Mouse (Mus musculus): ENCODE data around the gene Tent4b. TPM values are rescaled to one million over a fixed set of nuclear protein-coding genes. Genes with fewer than 3 reads are reported as not detected.

Tent4b gene
- polyA plus RNA-seq, 1 experiment from 2014 or later: 8.7 TPM

GRCm38 (mm10) chr8:88236666-88237065 lies 37.7 kb downstream of the Tent4b start:
- H3K4me1 ChIP-seq: peaks cover 16% of the 10 kb centered on the region; the same call in 1 of the 2 replicates
- no peak for ATAC-seq (ENCODE audit: low FRiP score, low read depth)
- 80% methylated on average over 2 of the region's 2 CpGs for WGBS
- no peak overlapping the region for H3K9ac ChIP-seq
- H3K4me2 ChIP-seq (replicated peaks): no peak overlapping the region
- H3K36me3 ChIP-seq: no peaks in the 10 kb centered on the region
- H3K27ac ChIP-seq: no peak overlapping the region
- no peak overlapping the region for H3K4me3 ChIP-seq
- H3K9me3 ChIP-seq: no peaks in the 10 kb centered on the region
- H3K27me3 ChIP-seq: no peaks in the 10 kb centered on the region

GRCm38 (mm10) chr8:88237606-88238005 lies 38.6 kb downstream of the Tent4b start:
- no peaks in the 10 kb centered on the region for H3K36me3 ChIP-seq
- no peak overlapping the region for H3K27ac ChIP-seq
- no peak overlapping the region for H3K4me3 ChIP-seq
- ATAC-seq (ENCODE audit: low FRiP score, low read depth): no peak
- H3K4me2 ChIP-seq (replicated peaks): no peak overlapping the region
- no peaks in the 10 kb centered on the region for H3K27me3 ChIP-seq
- H3K9me3 ChIP-seq: no peaks in the 10 kb centered on the region
- 74% methylated on average over 2 of the region's 2 CpGs for WGBS
- no peak overlapping the region for H3K9ac ChIP-seq
- peaks cover 8% of the 10 kb centered on the region; the same call in 1 of the 2 replicates for H3K4me1 ChIP-seq

GRCm38 (mm10) chr8:88239277-88239676 lies 40.3 kb downstream of the Tent4b start:
- 86% methylated on average over 5 of the region's 5 CpGs for WGBS
- Histone ChIP-seq H3K36me3 (peaks cover 10% of the 10 kb centered on the region), H3K4me2 (replicated peaks) (no peak overlapping the region), H3K4me3 (no peak overlapping the region), H3K27me3 (no peaks in the 10 kb centered on the region), H3K9me3 (no peaks in the 10 kb centered on the region), H3K27ac (no peak overlapping the region), H3K4me1 (0 out of 2 replicates have a peak, but pooled peaks cover 4% of the 10 kb centered on the region), H3K9ac (no peak overlapping the region)
- ATAC-seq (ENCODE audit: low FRiP score, low read depth): no peak

- 91% methylated on average over 4 of the region's 4 CpGs for WGBS
- no peak overlapping the region for H3K4me3 ChIP-seq
- H3K9ac ChIP-seq: no peak overlapping the region
- no peak for ATAC-seq (ENCODE audit: low FRiP score, low read depth)
- no peak overlapping the region for H3K4me2 ChIP-seq (replicated peaks)
- H3K4me1 ChIP-seq: 0 out of 2 replicates have a peak, but pooled peaks cover 4% of the 10 kb centered on the region
- no peaks in the 10 kb centered on the region for H3K27me3 ChIP-seq
- H3K9me3 ChIP-seq: no peaks in the 10 kb centered on the region
- H3K36me3 ChIP-seq: peaks cover 25% of the 10 kb centered on the region
- no peak overlapping the region for H3K27ac ChIP-seq
These were observed 42.9 kb downstream of the Tent4b start for GRCm38 (mm10) chr8:88241871-88242270.

GRCm38 (mm10) chr8:88244298-88244697 lies 45.3 kb downstream of the Tent4b start:
- H3K36me3 ChIP-seq: peaks cover 43% of the 10 kb centered on the region
- H3K9me3 ChIP-seq: no peaks in the 10 kb centered on the region
- H3K4me1 ChIP-seq: no peaks in the 10 kb centered on the region
- WGBS: 80% methylated on average over 4 of the region's 4 CpGs
- no peak overlapping the region for H3K4me2 ChIP-seq (replicated peaks)
- no peaks in the 10 kb centered on the region for H3K27me3 ChIP-seq
- no peak overlapping the region for H3K4me3 ChIP-seq
- ATAC-seq (ENCODE audit: low FRiP score, low read depth): no peak
- no peak overlapping the region for H3K27ac ChIP-seq
- no peak overlapping the region for H3K9ac ChIP-seq

GRCm38 (mm10) chr8:88252791-88253190 lies 53.8 kb downstream of the Tent4b start:
- WGBS: 80% methylated on average over 3 of the region's 3 CpGs

GRCm38 (mm10) chr8:88254957-88255356 lies 55.9 kb downstream of the Tent4b start:
- Histone ChIP-seq H3K36me3 (peaks cover 51% of the 10 kb centered on the region), H3K9ac (no peak overlapping the region), H3K4me1 (no peaks in the 10 kb centered on the region), H3K27ac (no peak overlapping the region), H3K27me3 (no peaks in the 10 kb centered on the region), H3K4me3 (no peak overlapping the region), H3K9me3 (no peaks in the 10 kb centered on the region), H3K4me2 (replicated peaks) (no peak overlapping the region)
- 83% methylated on average over 7 of the region's 7 CpGs for WGBS
- ATAC-seq (ENCODE audit: low FRiP score, low read depth): no peak

More at GRCm38 (mm10) chr8:88252791-88253190, 53.8 kb downstream of the Tent4b start:
- Histone ChIP-seq H3K27ac (no peak overlapping the region), H3K9ac (no peak overlapping the region), H3K4me2 (replicated peaks) (no peak overlapping the region), H3K4me1 (no peaks in the 10 kb centered on the region), H3K4me3 (no peak overlapping the region), H3K27me3 (no peaks in the 10 kb centered on the region), H3K36me3 (peaks cover 64% of the 10 kb centered on the region), H3K9me3 (no peaks in the 10 kb centered on the region)
- no peak for ATAC-seq (ENCODE audit: low FRiP score, low read depth)

- 59% methylated on average over 6 of the region's 6 CpGs for WGBS
- ATAC-seq (ENCODE audit: low FRiP score, low read depth): no peak
These were observed 59.0 kb downstream of the Tent4b start for GRCm38 (mm10) chr8:88258024-88258423.

GRCm38 (mm10) chr8:88258544-88258943 lies 59.5 kb downstream of the Tent4b start:
- no peak overlapping the region for H3K4me2 ChIP-seq (replicated peaks)
- H3K9ac ChIP-seq: no peak overlapping the region
- H3K4me3 ChIP-seq: no peak overlapping the region
- no peak for ATAC-seq (ENCODE audit: low FRiP score, low read depth)
- peaks cover 26% of the 10 kb centered on the region for H3K36me3 ChIP-seq
- 0 out of 2 replicates have a peak, but pooled peaks cover 9% of the 10 kb centered on the region for H3K4me1 ChIP-seq
- WGBS: 73% methylated on average over 11 of the region's 11 CpGs
- H3K27me3 ChIP-seq: no peaks in the 10 kb centered on the region
- H3K27ac ChIP-seq: no peak overlapping the region
- H3K9me3 ChIP-seq: no peaks in the 10 kb centered on the region

More at GRCm38 (mm10) chr8:88258024-88258423, 59.0 kb downstream of the Tent4b start:
- H3K4me1 ChIP-seq: 0 out of 2 replicates have a peak, but pooled peaks cover 4% of the 10 kb centered on the region
- no peak overlapping the region for H3K4me2 ChIP-seq (replicated peaks)
- H3K36me3 ChIP-seq: peaks cover 30% of the 10 kb centered on the region
- H3K9ac ChIP-seq: no peak overlapping the region
- H3K27me3 ChIP-seq: no peaks in the 10 kb centered on the region
- no peak overlapping the region for H3K27ac ChIP-seq
- H3K4me3 ChIP-seq: no peak overlapping the region
- no peaks in the 10 kb centered on the region for H3K9me3 ChIP-seq

- H3K27ac ChIP-seq: no peak overlapping the region
- no peak overlapping the region for H3K4me2 ChIP-seq (replicated peaks)
- H3K4me1 ChIP-seq: peaks cover 16% of the 10 kb centered on the region
- ATAC-seq (ENCODE audit: low FRiP score, low read depth): no peak
- H3K36me3 ChIP-seq: peaks cover 21% of the 10 kb centered on the region
- H3K27me3 ChIP-seq: no peaks in the 10 kb centered on the region
- WGBS: 89% methylated on average over 7 of the region's 7 CpGs
- H3K9me3 ChIP-seq: no peaks in the 10 kb centered on the region
- H3K9ac ChIP-seq: no peak overlapping the region
- H3K4me3 ChIP-seq: no peak overlapping the region
These were observed 61.5 kb downstream of the Tent4b start for GRCm38 (mm10) chr8:88260466-88260980.

- Histone ChIP-seq H3K27ac (no peak overlapping the region), H3K36me3 (peaks cover 5% of the 10 kb centered on the region; the same call in 1 of the 2 replicates), H3K4me1 (peaks cover 26% of the 10 kb centered on the region), H3K4me3 (no peak overlapping the region), H3K9ac (no peak overlapping the region), H3K27me3 (no peaks in the 10 kb centered on the region), H3K9me3 (no peaks in the 10 kb centered on the region), H3K4me2 (replicated peaks) (no peak overlapping the region)
- no peak for ATAC-seq (ENCODE audit: low FRiP score, low read depth)
- 54% methylated on average over 14 of the region's 14 CpGs for WGBS
These were observed 64.0 kb downstream of the Tent4b start for GRCm38 (mm10) chr8:88262831-88263635.

- WGBS: 0% methylated on average over 2 of the region's 2 CpGs
- Histone ChIP-seq H3K4me1 (peaks cover 26% of the 10 kb centered on the region), H3K9ac (no peak overlapping the region), H3K4me3 (no peak overlapping the region), H3K27me3 (no peaks in the 10 kb centered on the region), H3K27ac (peak overlapping the region; percentile 69; the same call in 1 of the 2 replicates), H3K9me3 (no peaks in the 10 kb centered on the region), H3K36me3 (peaks cover 4% of the 10 kb centered on the region; the same call in 1 of the 2 replicates), H3K4me2 (replicated peaks) (no peak overlapping the region)
- ATAC-seq (ENCODE audit: low FRiP score, low read depth): peak; percentile 62; the same call in 1 of the 2 replicates
These were observed 66.5 kb downstream of the Tent4b start for GRCm38 (mm10) chr8:88265511-88265910.

Data from limb, embryonic 13.5 days (tissue).